Mouse (Mus musculus): ENCODE measurements around the gene Mpzl2. TPM values are rescaled to one million over a fixed set of nuclear protein-coding genes. Genes with fewer than 3 reads are reported as not detected.

The Mpzl2 gene
- polyA plus RNA-seq, 1 experiment from 2014 or later: 27.0 TPM

- H3K4me2 ChIP-seq (ENCODE audit: low read length): no peak overlapping the region
- WGBS: 77% methylated on average over 1 of the region's 1 CpGs
- H3K4me3 ChIP-seq (ENCODE audit: low read depth, low read length): no peak overlapping the region
These were observed 62.9 kb downstream of the Mpzl2 start for GRCm38 (mm10) chr9:45102528-45102927.

GRCm38 (mm10) chr9:45103211-45103979 is 63.8 kb downstream of the Mpzl2 start:
- 0 out of 2 replicates have a peak overlapping the region, but pooled peaks have one; percentile 6 for H3K4me3 ChIP-seq (ENCODE audit: low read depth, low read length)
- no peaks in the 10 kb centered on the region for H3K9me3 ChIP-seq (ENCODE audit: control insufficient read depth, low read length)
- no peaks in the 10 kb centered on the region for H3K4me1 ChIP-seq (replicated peaks; ENCODE audit: control insufficient read depth, insufficient read depth, low read length)
- H3K27me3 ChIP-seq (replicated peaks; ENCODE audit: control insufficient read depth, insufficient read depth, low read length): no peaks in the 10 kb centered on the region
- no peak overlapping the region for H3K9ac ChIP-seq (ENCODE audit: low read length)
- ATAC-seq (replicated peaks; ENCODE audit: low FRiP score, low TSS enrichment, low read depth) (peak; percentile 74), DNase-seq (ENCODE audit: low spot score) (peak; percentile 54)
- WGBS: 63% methylated on average over 11 of the region's 11 CpGs
- peak overlapping the region; percentile 64 for H3K27ac ChIP-seq (ENCODE audit: low read depth)
- H3K36me3 ChIP-seq (ENCODE audit: control insufficient read depth, insufficient read depth, low read length): no peaks in the 10 kb centered on the region
- peak overlapping the region; percentile 25; the same call in 1 of the 2 replicates for H3K4me2 ChIP-seq (ENCODE audit: low read length)

More at GRCm38 (mm10) chr9:45102528-45102927, 62.9 kb downstream of the Mpzl2 start:
- peak overlapping the region; percentile 64; the same call in 1 of the 2 replicates for H3K27ac ChIP-seq (ENCODE audit: low read depth)
- DNase-seq (ENCODE audit: low spot score): no peak
- H3K4me1 ChIP-seq (replicated peaks; ENCODE audit: control insufficient read depth, insufficient read depth, low read length): no peaks in the 10 kb centered on the region
- no peaks in the 10 kb centered on the region for H3K36me3 ChIP-seq (ENCODE audit: control insufficient read depth, insufficient read depth, low read length)
- no peak overlapping the region for H3K9ac ChIP-seq (ENCODE audit: low read length)
- no peaks in the 10 kb centered on the region for H3K27me3 ChIP-seq (replicated peaks; ENCODE audit: control insufficient read depth, insufficient read depth, low read length)
- no peak for ATAC-seq (replicated peaks; ENCODE audit: low FRiP score, low TSS enrichment, low read depth)
- no peaks in the 10 kb centered on the region for H3K9me3 ChIP-seq (ENCODE audit: control insufficient read depth, low read length)

Other genes with a start within 250 kb of the Mpzl2 start
- gene Tmem25, start 240.5 kb upstream of the Mpzl2 start, polyA plus RNA-seq (2014; fragmentation: Nextera tagmentation; extraction: Ambion mirVana): 3.3 and 3.9 TPM in 2 replicates
- 1.5 and 2.7 TPM in 2 replicates for gene Ttc36, start 236.7 kb upstream of the Mpzl2 start, polyA plus RNA-seq (2014; fragmentation: Nextera tagmentation; extraction: Ambion mirVana)
- gene Kmt2a, start 158.5 kb upstream of the Mpzl2 start, polyA plus RNA-seq (2014; fragmentation: Nextera tagmentation; extraction: Ambion mirVana): 10.4 and 14.7 TPM in 2 replicates
- 722 and 905 TPM in 2 replicates for gene Atp5l, start 119.1 kb upstream of the Mpzl2 start, polyA plus RNA-seq (2014; fragmentation: Nextera tagmentation; extraction: Ambion mirVana)
- 28.0 and 31.3 TPM in 2 replicates for gene Ube4a, start 74.2 kb upstream of the Mpzl2 start, polyA plus RNA-seq (2014; fragmentation: Nextera tagmentation; extraction: Ambion mirVana)
- gene Cd3g, start 59.4 kb upstream of the Mpzl2 start, polyA plus RNA-seq (2014; fragmentation: Nextera tagmentation; extraction: Ambion mirVana): 0.35 and 0.55 TPM in 2 replicates
- not detected in 2 replicates for gene Cd3d, start 58.0 kb upstream of the Mpzl2 start, polyA plus RNA-seq (2014; fragmentation: Nextera tagmentation; extraction: Ambion mirVana)
- 0.49 TPM in 1 of 2 replicates, not detected in the other for gene Cd3e, start 30.2 kb upstream of the Mpzl2 start, polyA plus RNA-seq (2014; fragmentation: Nextera tagmentation; extraction: Ambion mirVana)
- 6.3 and 6.5 TPM in 2 replicates for gene Mpzl3, start 15.4 kb downstream of the Mpzl2 start, polyA plus RNA-seq (2014; fragmentation: Nextera tagmentation; extraction: Ambion mirVana)
- 42.7 and 49.4 TPM in 2 replicates for gene Jaml, start 39.4 kb downstream of the Mpzl2 start, polyA plus RNA-seq (2014; fragmentation: Nextera tagmentation; extraction: Ambion mirVana)
- 3.7 and 3.8 TPM in 2 replicates for gene Scn2b, start 78.0 kb downstream of the Mpzl2 start, polyA plus RNA-seq (2014; fragmentation: Nextera tagmentation; extraction: Ambion mirVana)
- gene Scn4b, start 98.6 kb downstream of the Mpzl2 start, polyA plus RNA-seq (2014; fragmentation: Nextera tagmentation; extraction: Ambion mirVana): not detected in 2 replicates
- gene BC049352, start 142.2 kb downstream of the Mpzl2 start, polyA plus RNA-seq (2014; fragmentation: Nextera tagmentation; extraction: Ambion mirVana): 0.22 TPM in 1 of 2 replicates, not detected in the other
- gene Tmprss4, start 164.3 kb downstream of the Mpzl2 start, polyA plus RNA-seq (2014; fragmentation: Nextera tagmentation; extraction: Ambion mirVana): 22.3 and 23.2 TPM in 2 replicates
- 1.3 and 1.5 TPM in 2 replicates for gene Il10ra, start 229.3 kb downstream of the Mpzl2 start, polyA plus RNA-seq (2014; fragmentation: Nextera tagmentation; extraction: Ambion mirVana)

All from intestine, embryonic 14.5 days (tissue).